Mouse (Mus musculus) hindbrain, postnatal 0 days (tissue): ENCODE measurements around the gene Gpr156. TPM values are rescaled to one million over a fixed set of nuclear protein-coding genes. Genes with fewer than 3 reads are reported as not detected.

Experiments used
- ATAC-seq: fragments of 200-750 bp; cut with Nextera tagmentation; 2 replicates; pipeline ENCODE4 v1.8.0; 2017; ENCODE audit warnings: mild to moderate bottlenecking, moderate TSS enrichment, moderate library complexity
- DNase-seq: peaks from one replicate; pipeline ENCODE4 v3.0.0-alpha.2; 2015; ENCODE audit warnings: low spot score
- H3K27ac ChIP-seq: fragments of 300-500 bp; sonication (generic); 2 replicates; pipeline ENCODE4 v1.5.1; 2014; ENCODE audit warnings: mild to moderate bottlenecking
- H3K27me3 ChIP-seq: fragments of 300-500 bp; sonication (generic); 2 replicates; pipeline ENCODE4 v1.6.1; 2014; ENCODE audit warnings: low read length, mixed read lengths; ENCODE audit not compliant: insufficient read depth
- H3K36me3 ChIP-seq: fragments of 300-500 bp; sonication (generic); 2 replicates; pipeline ENCODE4 v1.6.1; 2014; ENCODE audit warnings: low read length, mixed read lengths; ENCODE audit not compliant: insufficient read depth
- H3K4me1 ChIP-seq: fragments of 300-500 bp; sonication (generic); 2 replicates; pipeline ENCODE4 v1.6.1; 2014; ENCODE audit warnings: antibody characterized with exemption, low read length, mixed read lengths; ENCODE audit not compliant: insufficient read depth
- H3K4me2 ChIP-seq: fragments of 300-500 bp; sonication (generic); 2 replicates; pipeline ENCODE4 v1.6.1; 2014; ENCODE audit warnings: low read depth, mild to moderate bottlenecking, low read length, moderate library complexity, mixed read lengths
- H3K4me3 ChIP-seq: fragments of 300-500 bp; sonication (generic); 2 replicates; pipeline ENCODE4 v1.5.1; 2014; ENCODE audit warnings: low read length
- H3K9ac ChIP-seq: fragments of 300-500 bp; sonication (generic); replicated peaks from 2 replicates; pipeline ENCODE4 v1.6.1; 2014; ENCODE audit warnings: mild to moderate bottlenecking, low read length, moderate library complexity, mixed read lengths
- H3K9me3 ChIP-seq: fragments of 300-500 bp; sonication (generic); 2 replicates; pipeline ENCODE4 v1.6.1; 2016; ENCODE audit warnings: low read length, mixed read lengths
- CTCF ChIP-seq: IDR thresholded peaks from 2 replicates; pipeline ENCODE4 v1.5.1; 2016; ENCODE audit warnings: antibody characterized with exemption, control low read depth, low read depth
- WGBS: fragments of 180-500 bp; shearing (Covaris S2); extraction: QIAGEN DNeasy Blood & Tissue Kit; methylation state at CpG from one replicate; pipeline ENCODE4 v1.1.7; 2014; 5-methylcytosine and 5-hydroxymethylcytosine counted together
- polyA plus RNA-seq: library from polyadenylated mRNA; unstranded; fragments of >200 nt; fragmentation: Nextera tagmentation; extraction: Ambion mirVana; gene quantifications from 2 replicates; pipeline ENCODE4 v1.2.1, GENCODE M21; 2015
- total RNA-seq: library from RNA; depleted of rRNA; stranded (reverse); fragments of >200 nt; gene quantifications from 2 replicates; pipeline ENCODE4 v1.2.3, GENCODE M21; 2014

Gpr156 gene
- total and polyA plus RNA-seq, 2 experiments from 2014 or later = 2.4 to 4.3 TPM

DNA sequence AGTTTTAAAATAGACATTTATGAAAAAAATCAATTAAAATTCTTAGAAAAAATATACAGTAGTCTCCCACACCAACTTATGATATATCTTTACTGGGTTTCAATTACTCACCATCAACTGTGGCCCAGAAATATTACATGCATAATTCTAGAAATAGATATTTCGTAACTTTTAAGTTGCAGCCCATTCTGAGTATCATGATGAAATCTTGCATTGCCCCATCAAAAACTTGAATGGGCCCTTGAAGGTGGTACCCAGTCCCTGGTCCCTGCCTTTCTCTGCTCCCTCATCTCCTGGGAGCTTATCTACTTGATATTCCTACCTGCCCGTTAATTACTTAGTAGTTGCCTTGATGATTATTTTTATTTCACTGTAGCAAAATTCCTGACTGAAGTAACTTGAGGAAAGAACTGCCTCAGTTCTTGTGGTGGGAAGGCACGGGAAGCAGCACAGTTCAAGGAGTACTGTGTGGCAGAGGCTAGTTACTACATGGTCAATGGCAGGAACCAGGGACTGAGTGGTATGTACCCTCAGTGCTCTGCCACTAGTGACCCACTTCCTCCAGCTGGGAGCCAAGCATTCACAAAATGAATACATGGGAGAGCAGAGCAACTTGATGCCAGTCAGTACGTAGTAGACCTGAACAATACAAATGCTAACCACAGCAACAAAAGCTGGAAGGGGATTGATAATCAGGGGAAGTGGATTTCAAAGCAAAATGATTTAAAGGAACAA, 41.6 kb upstream of the Gpr156 start:
- H3K27ac ChIP-seq = no peak overlapping the region
- WGBS = 78% methylated on average over 4 of the region's 4 CpGs
- no peaks in the 10 kb centered on the region for H3K9me3 ChIP-seq

DNA sequence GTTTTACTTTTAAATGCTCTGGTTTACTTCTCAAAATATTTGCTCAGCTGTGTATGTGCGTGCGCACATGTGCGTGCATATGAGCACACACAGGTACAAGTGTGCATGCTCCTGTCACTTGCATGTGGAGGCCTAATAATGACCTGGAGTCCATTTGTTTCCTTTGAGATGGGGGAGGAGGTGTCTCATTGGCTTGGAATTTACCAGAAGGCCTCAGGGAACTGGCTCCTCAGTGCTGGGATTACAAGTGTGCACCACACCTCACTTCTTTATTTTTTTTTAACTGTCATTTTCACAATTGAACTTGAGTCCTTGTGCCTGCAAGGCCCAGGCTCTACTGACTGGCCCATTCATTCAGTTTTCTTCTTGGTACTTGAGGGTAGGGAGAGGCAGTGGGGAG, 38.9 kb upstream of the Gpr156 start:
- DNase-seq (no peak), ATAC-seq (no peak)
- H3K4me1 ChIP-seq = no peaks in the 10 kb centered on the region
- no peak overlapping the region for H3K4me3 ChIP-seq
- no peak overlapping the region for H3K9ac ChIP-seq
- H3K9me3 ChIP-seq = no peaks in the 10 kb centered on the region
- no peak for TF ChIP-seq CTCF
- H3K4me2 ChIP-seq = no peak overlapping the region
- H3K36me3 ChIP-seq = peaks cover 21% of the 10 kb centered on the region
- H3K27ac ChIP-seq = no peak overlapping the region
- H3K27me3 ChIP-seq = no peaks in the 10 kb centered on the region
- 97% methylated on average over 3 of the region's 3 CpGs for WGBS

More for the DNA sequence above, 41.6 kb upstream of the Gpr156 start:
- Histone ChIP-seq H3K9ac (no peak overlapping the region), H3K4me2 (no peak overlapping the region), H3K36me3 (peaks cover 7% of the 10 kb centered on the region; the same call in 1 of the 2 replicates), H3K4me3 (no peak overlapping the region), H3K27me3 (no peaks in the 10 kb centered on the region), H3K4me1 (peaks cover 12% of the 10 kb centered on the region)
- no peak for ATAC-seq
- no peak for TF ChIP-seq CTCF
- no peak for DNase-seq

DNA sequence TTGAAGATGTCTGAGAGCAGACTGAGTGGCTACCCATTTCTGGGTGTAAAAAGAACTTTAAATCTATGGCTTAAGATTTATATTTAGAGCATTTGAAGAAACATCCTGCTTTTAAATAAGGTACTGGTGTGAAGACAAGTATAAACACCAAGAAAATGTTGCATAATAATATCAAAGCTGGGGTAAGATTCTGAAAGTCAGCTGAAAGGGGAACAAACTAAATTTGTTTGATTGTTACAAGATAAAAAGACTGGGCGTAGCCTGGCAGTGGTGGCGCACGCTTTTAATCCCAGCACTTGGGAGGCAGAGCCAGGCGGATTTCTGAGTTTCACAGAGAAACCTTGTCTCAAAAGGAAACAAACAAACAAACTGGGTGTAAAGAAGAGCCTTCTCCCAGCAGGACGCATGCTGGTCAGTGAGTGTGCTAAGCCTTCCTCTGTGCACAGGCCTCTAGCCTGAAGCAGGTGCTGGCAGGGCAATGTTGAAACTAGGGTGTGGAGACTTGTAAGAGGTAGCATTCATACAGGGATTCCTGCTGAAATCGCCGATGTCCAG, 37.3 kb upstream of the Gpr156 start:
- WGBS = 89% methylated on average over 7 of the region's 7 CpGs

DNA sequence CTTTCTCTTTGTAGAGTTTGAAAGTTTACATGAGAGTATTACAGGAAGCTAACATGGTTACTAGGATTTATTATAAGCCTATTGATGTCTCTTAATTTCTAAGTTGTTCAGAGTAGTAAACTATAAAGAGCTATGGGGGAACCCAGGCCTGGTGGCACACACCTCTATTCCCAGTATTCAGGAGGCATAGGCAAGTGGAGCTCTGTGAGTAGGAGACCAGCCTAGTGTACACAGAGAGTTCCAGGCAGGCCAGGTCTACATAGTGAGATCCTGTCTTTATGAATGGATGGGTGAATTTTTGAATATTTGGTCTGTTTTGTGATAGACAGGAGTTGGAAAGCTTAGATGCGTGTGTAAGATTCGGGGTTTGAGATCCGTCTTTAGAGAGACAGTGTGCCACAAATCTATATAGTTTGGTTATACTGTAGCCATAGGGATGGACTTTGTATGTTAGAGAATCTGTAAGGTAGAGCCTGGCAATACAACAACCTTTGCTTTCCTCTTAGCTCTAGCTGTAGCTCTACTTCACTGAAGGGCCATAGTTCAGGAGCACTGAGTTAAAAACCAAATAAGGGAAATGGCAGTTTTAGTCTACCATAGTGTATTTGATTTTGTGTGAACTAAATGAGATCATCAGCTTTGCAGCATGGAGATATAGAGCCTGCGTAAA, 36.4 kb upstream of the Gpr156 start:
- ATAC-seq (no peak), DNase-seq (no peak)
- 92% methylated on average over 4 of the region's 4 CpGs for WGBS
- no peak overlapping the region for H3K4me2 ChIP-seq
- H3K9ac ChIP-seq = no peak overlapping the region
- H3K27me3 ChIP-seq = no peaks in the 10 kb centered on the region
- no peaks in the 10 kb centered on the region for H3K9me3 ChIP-seq
- no peak for TF ChIP-seq CTCF
- H3K36me3 ChIP-seq = peaks cover 35% of the 10 kb centered on the region
- H3K4me3 ChIP-seq = no peak overlapping the region
- H3K27ac ChIP-seq = no peak overlapping the region
- no peaks in the 10 kb centered on the region for H3K4me1 ChIP-seq

More for the DNA sequence above, 37.3 kb upstream of the Gpr156 start:
- peaks cover 35% of the 10 kb centered on the region for H3K36me3 ChIP-seq
- no peaks in the 10 kb centered on the region for H3K27me3 ChIP-seq
- H3K4me1 ChIP-seq = no peaks in the 10 kb centered on the region
- no peak overlapping the region for H3K4me2 ChIP-seq
- no peak for DNase-seq
- no peak for ATAC-seq
- no peak for TF ChIP-seq CTCF
- H3K27ac ChIP-seq = no peak overlapping the region
- H3K4me3 ChIP-seq = no peak overlapping the region
- no peak overlapping the region for H3K9ac ChIP-seq
- H3K9me3 ChIP-seq = no peaks in the 10 kb centered on the region

DNA sequence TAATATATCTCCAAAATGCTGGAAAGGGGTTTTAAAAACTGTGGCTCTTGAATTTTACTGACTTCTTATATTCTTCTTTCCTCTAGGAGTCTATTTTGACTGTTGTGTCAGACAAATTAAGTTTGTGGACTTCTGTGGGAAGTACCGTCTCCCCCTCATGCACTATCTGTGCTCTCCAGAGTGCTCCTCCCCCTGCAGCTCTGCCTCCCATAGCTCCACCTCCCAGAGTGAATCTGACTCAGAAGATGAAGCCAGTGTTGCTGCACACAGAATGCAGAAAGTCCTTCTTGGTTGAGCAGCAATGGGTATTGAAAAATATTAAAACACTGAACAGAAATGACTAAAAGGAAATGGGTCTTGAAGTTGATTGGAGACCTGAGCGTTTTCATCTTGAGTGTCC, 35.1 kb upstream of the Gpr156 start:
- no peak overlapping the region for H3K27ac ChIP-seq
- DNase-seq = no peak
- 83% methylated on average over 2 of the region's 2 CpGs for WGBS

DNA sequence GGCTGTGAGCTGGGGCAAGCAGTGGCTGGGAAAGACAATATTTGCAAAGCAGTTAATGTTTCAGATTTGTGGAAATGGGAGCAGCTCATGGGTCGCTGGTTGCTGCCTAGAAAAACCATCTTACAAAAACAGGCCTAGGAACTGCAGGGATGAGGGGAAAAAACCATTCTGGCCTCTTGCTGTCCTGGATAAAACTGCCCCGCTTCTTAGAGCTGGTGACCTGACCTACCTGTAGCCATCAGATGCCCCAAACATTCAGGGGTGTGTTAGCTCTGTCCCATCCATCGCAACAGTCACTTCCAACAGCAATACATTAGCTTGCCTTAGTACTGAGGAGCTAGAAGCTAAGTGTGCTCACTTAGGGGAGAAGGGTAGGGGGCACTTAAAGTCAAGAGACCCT, 27.3 kb upstream of the Gpr156 start:
- DNase-seq (no peak), ATAC-seq (no peak)
- no peak overlapping the region for H3K9ac ChIP-seq
- H3K4me2 ChIP-seq = no peak overlapping the region
- H3K4me3 ChIP-seq = no peak overlapping the region
- 91% methylated on average over 3 of the region's 3 CpGs for WGBS
- no peaks in the 10 kb centered on the region for H3K4me1 ChIP-seq
- H3K36me3 ChIP-seq = no peaks in the 10 kb centered on the region
- H3K9me3 ChIP-seq = no peaks in the 10 kb centered on the region
- no peak overlapping the region for H3K27ac ChIP-seq
- H3K27me3 ChIP-seq = no peaks in the 10 kb centered on the region
- TF ChIP-seq CTCF = no peak

More for the DNA sequence above, 35.1 kb upstream of the Gpr156 start:
- ATAC-seq = no peak
- H3K4me3 ChIP-seq = no peak overlapping the region
- H3K36me3 ChIP-seq = peaks cover 35% of the 10 kb centered on the region
- no peaks in the 10 kb centered on the region for H3K9me3 ChIP-seq
- H3K4me2 ChIP-seq = no peak overlapping the region
- no peaks in the 10 kb centered on the region for H3K4me1 ChIP-seq
- no peaks in the 10 kb centered on the region for H3K27me3 ChIP-seq
- no peak overlapping the region for H3K9ac ChIP-seq
- no peak for TF ChIP-seq CTCF
